Mouse (Mus musculus) liver, adult 2 months (tissue): ENCODE measurements around the gene Amn1. TPM values are rescaled to one million over a fixed set of nuclear protein-coding genes. Genes with fewer than 3 reads are reported as not detected.
"Not testable (repeated sequence)": the region's sequence is repeated elsewhere in the genome, so short reads cannot be mapped to it uniquely, and the experiment has no call there.

Source experiments
- DNase-seq: peaks from one replicate; pipeline ENCODE4 v3.0.0-alpha.2; 2011; ENCODE audit warnings: low read depth, low spot score; ENCODE audit errors: extremely low read depth
- H3K27ac ChIP-seq: fragments of 200-500 bp; replicated peaks from 2 replicates; pipeline ENCODE4 v1.5.1; 2012; ENCODE audit warnings: low read depth, mild to moderate bottlenecking, control low read depth, inconsistent platforms, low read length; ENCODE audit not compliant: insufficient read depth
- H3K27me3 ChIP-seq: fragments of 200-500 bp; 2 replicates; pipeline ENCODE4 v1.6.1; 2012; ENCODE audit warnings: mild to moderate bottlenecking, moderate library complexity, low read length, inconsistent platforms; ENCODE audit not compliant: control insufficient read depth, insufficient read depth
- H3K36me3 ChIP-seq: fragments of 200-500 bp; 2 replicates; pipeline ENCODE4 v1.6.1; 2012; ENCODE audit warnings: low read length, inconsistent platforms; ENCODE audit not compliant: control insufficient read depth, insufficient read depth
- H3K4me1 ChIP-seq: fragments of 200-500 bp; 2 replicates; pipeline ENCODE4 v1.6.1; 2011; ENCODE audit warnings: low read length; ENCODE audit not compliant: control insufficient read depth, insufficient read depth
- H3K4me3 ChIP-seq: fragments of 200-500 bp; 2 replicates; pipeline ENCODE4 v1.5.1; 2011; ENCODE audit warnings: low read depth, mild to moderate bottlenecking, control low read depth, low read length, moderate library complexity; ENCODE audit not compliant: insufficient read depth
- H3K79me2 ChIP-seq: fragments of 200-500 bp; 2 replicates; pipeline ENCODE4 v1.6.1; 2012; ENCODE audit warnings: inconsistent platforms, mild to moderate bottlenecking, low read length, moderate library complexity; ENCODE audit not compliant: control insufficient read depth, insufficient read depth
- H3K9ac ChIP-seq: fragments of 200-500 bp; 2 replicates; pipeline ENCODE4 v1.6.1; 2012; ENCODE audit warnings: low read depth, mild to moderate bottlenecking, control low read depth, inconsistent platforms, low read length
- CTCF ChIP-seq: fragments of 200-500 bp; IDR thresholded peaks from 2 replicates; pipeline ENCODE4 v1.5.1; 2011; ENCODE audit warnings: low read depth, low read length, control low read depth
- POLR2A ChIP-seq: fragments of 200-500 bp; IDR thresholded peaks from 2 replicates; pipeline ENCODE4 v1.6.1; 2011; ENCODE audit warnings: low read length, control low read depth; ENCODE audit not compliant: insufficient read depth; ENCODE audit errors: extremely low read depth
- WGBS: fragments of 180-500 bp; shearing (Covaris S2); methylation state at CpG from one replicate; pipeline ENCODE4 v1.1.7; 2018; 5-methylcytosine and 5-hydroxymethylcytosine counted together
- polyA plus RNA-seq: library from polyadenylated mRNA; depleted of rRNA; stranded (reverse); fragments of >200 nt; gene quantifications from 2 replicates; pipeline ENCODE4 v1.2.3, GENCODE M21; 2012
- total RNA-seq: library from RNA; depleted of rRNA; stranded (reverse); fragments of >200 nt; gene quantifications from 2 replicates; pipeline ENCODE4 v1.2.3, GENCODE M21; 2014

Gene Amn1
- total and polyA plus RNA-seq, 2 experiments, result 4.2 to 12.2 TPM

DNA sequence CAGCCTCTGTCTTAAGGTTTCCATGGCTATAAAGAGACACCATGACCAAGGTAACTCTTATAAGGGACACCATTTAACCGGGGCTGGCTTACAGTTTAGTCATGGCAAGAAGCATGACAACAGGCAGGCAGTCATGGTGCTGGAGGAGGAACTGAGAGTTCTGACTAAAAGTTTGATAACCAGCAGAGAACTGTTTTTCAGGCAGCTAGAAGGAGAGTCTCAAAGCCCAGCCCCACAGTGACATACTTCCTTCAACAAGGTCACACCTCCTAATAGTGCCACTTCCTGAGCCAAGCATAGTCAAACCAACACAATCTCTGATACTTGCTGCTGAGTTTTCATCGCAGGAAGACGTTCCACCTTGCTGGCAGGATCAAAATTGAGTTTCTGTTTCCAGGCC lies 49.5 kb downstream of the Amn1 start:
- no peak overlapping the region for H3K9ac ChIP-seq

DNA sequence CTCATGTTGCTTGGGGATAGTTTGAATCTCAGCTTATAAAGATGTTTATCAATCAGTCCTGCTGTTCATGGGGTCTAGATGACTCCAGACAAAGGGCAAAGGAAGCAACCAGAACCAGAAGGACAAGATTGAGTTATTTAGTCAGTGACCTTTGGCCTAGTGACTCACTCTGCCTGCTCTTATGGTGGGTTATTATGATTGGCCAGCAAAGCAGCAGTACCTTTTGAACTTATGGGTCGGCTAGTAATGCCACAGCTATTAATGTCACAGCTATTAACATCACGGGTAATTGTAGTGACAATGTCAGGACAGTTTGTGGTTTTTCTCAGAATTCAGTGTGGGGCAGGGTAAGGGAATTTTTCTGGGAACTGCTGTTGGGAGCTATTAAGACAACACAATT lies 50.6 kb downstream of the Amn1 start:
- Histone ChIP-seq H3K27ac (peak overlapping the region; percentile 99), H3K79me2 (0 out of 2 replicates have a peak, but pooled peaks cover 1% of the 10 kb centered on the region), H3K4me1 (peaks cover 40% of the 10 kb centered on the region), H3K4me3 (no peak overlapping the region), H3K27me3 (no peaks in the 10 kb centered on the region), H3K9ac (no peak overlapping the region; the same call in 1 of the 2 replicates), H3K36me3 (0 out of 2 replicates have a peak, but pooled peaks cover 2% of the 10 kb centered on the region)
- TF ChIP-seq POLR2A (no peak), CTCF (no peak)
- DNase-seq, result peak; percentile 68
- WGBS, result 25% methylated on average over 2 of the region's 2 CpGs

More for the DNA sequence above, 49.5 kb downstream of the Amn1 start:
- no peaks in the 10 kb centered on the region for H3K27me3 ChIP-seq
- H3K4me3 ChIP-seq, result no peak overlapping the region
- peaks cover 3% of the 10 kb centered on the region for H3K36me3 ChIP-seq
- TF ChIP-seq CTCF, result no peak
- no peak for DNase-seq
- peaks cover 3% of the 10 kb centered on the region; the same call in 1 of the 2 replicates for H3K79me2 ChIP-seq
- H3K27ac ChIP-seq, result peak overlapping the region; percentile 99
- WGBS, result 77% methylated on average over 3 of the region's 3 CpGs
- H3K4me1 ChIP-seq, result peaks cover 37% of the 10 kb centered on the region

DNA sequence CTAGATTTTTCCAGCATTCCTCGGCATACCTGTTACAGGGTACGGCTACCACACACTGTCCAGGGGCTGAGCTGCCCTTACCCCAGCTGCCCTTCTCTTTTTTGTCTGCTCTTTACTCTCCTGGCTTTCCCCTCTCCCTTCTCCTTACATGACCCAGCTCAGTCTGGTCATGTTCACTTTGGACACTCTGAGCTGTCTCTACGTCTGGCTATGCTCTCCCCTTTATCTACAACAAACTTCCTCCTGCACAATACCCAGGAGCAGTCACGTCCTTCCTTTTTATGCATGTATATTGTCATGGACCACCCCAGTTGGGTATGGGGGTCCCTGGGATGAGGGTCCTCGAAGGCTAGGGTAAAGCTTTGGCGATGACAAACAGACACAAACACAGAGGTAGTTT lies 52.9 kb downstream of the Amn1 start:
- Histone ChIP-seq H3K4me3 (no peak overlapping the region), H3K4me1 (peaks cover 39% of the 10 kb centered on the region), H3K9ac (peak overlapping the region; percentile 55; the same call in 1 of the 2 replicates), H3K27me3 (no peaks in the 10 kb centered on the region), H3K27ac (peak overlapping the region; percentile 98), H3K36me3 (no peaks in the 10 kb centered on the region), H3K79me2 (no peaks in the 10 kb centered on the region)
- peak; percentile 18 for DNase-seq
- TF ChIP-seq CTCF, result no peak
- no peak for TF ChIP-seq POLR2A
- WGBS, result 66% methylated on average over 6 of the region's 6 CpGs

DNA sequence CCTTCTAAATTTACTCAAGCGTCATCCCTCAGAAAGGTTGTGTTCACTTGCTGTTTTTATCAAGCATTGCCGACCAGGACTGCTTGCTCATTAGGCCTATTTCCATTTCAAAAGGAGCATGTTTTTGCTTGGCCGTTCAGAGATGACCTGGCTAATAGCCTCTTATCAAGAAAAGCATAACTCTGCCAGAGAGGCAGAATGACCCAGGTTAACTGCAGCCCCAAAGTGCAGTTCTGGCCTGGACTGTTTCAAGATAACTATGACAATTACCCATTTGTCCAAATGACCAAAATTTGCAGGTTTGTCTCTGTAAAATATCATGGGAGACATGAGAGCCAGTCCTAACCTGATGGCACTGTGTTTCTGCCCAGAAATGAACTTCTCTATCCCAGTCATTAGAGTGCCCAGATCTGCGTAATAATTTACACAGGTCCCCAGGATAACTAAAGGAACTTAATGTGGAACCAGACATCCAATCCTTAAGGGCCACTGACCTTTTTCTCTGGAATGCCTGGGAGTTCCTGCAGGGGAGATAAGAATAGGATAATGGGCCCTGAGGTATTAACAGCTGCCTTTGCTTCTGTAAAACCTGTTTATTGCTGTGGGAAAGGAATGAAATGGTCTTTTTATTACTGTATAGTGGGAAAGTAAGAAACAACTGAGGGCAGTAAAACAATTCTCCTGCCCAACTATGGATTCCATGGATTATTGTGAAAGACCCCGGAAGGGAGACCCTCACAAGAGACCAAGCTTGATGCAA lies 53.9 kb downstream of the Amn1 start:
- Histone ChIP-seq H3K27ac (peak overlapping the region; percentile 86), H3K4me3 (no peak overlapping the region), H3K27me3 (no peaks in the 10 kb centered on the region), H3K4me1 (peaks cover 38% of the 10 kb centered on the region), H3K36me3 (no peaks in the 10 kb centered on the region), H3K9ac (peak overlapping the region; percentile 63; the same call in 1 of the 2 replicates), H3K79me2 (no peaks in the 10 kb centered on the region)
- DNase-seq, result peak; percentile 95
- WGBS, result 18% methylated on average over 5 of the region's 5 CpGs
- TF ChIP-seq CTCF, result no peak
- no peak for TF ChIP-seq POLR2A

DNA sequence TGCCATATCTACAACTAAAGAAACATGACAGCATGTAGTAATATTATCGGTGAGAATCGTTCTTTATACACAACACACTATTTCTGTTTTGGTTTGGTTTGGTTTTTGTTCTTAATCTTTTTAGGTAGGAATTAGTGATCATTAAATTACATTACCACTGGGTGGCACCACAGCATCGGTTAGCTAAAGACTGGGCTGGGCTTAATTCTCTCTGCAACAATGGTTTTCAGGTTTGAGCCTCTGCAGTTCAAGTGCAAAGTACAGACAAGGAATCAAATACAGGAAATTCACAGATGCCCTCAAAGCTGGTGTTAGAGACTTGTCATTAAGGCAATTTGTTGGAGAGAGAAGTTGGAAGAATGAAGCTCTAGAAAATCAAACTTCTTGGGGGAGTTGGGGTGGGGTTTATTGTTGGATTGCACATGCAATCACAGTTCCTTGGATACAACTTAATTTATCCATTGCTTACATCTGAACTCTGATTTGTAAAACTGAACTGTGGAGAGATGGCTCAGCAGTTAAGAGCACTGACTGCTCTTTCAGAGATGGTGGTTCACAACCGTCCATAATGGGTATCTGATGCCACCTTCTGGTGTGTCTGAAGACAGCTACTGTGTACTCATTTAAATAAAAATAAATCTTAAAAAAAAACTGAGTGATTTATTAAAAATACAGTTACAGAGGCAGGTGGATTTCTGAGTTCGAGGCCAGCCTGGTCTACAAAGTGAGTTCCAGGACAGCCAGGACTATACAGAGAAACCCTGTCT lies 56.0 kb downstream of the Amn1 start:
- no peaks in the 10 kb centered on the region for H3K79me2 ChIP-seq
- H3K27ac ChIP-seq, result no peak overlapping the region
- peak; percentile 86 for DNase-seq
- no peak overlapping the region for H3K9ac ChIP-seq
- H3K36me3 ChIP-seq, result no peaks in the 10 kb centered on the region
- peaks cover 26% of the 10 kb centered on the region for H3K4me1 ChIP-seq
- 37% methylated on average over 5 of the region's 5 CpGs for WGBS
- H3K4me3 ChIP-seq, result no peak overlapping the region
- TF ChIP-seq POLR2A (no peak), CTCF (peak; percentile 50)
- no peaks in the 10 kb centered on the region for H3K27me3 ChIP-seq

DNA sequence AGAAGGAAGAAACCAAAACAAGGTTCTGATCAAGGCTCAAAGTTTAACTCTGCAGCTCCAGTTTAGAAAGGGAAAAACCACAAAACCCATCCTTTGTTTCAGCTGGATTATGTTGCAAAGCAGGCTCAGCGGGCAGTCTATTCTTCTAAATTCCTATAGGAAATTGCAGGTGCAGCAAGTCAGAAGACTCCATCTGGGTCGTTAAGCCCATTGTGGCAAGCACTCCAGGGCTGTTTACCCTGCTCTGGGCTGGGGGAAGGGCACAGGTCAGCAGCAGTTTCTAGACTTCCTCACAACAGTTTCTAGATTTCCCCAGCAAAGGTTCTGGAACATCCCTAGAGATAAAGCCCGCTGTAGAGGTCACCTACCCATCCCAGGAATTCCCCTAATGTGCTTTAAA lies 57.4 kb downstream of the Amn1 start:
- 37% methylated on average over 3 of the region's 3 CpGs for WGBS

DNA sequence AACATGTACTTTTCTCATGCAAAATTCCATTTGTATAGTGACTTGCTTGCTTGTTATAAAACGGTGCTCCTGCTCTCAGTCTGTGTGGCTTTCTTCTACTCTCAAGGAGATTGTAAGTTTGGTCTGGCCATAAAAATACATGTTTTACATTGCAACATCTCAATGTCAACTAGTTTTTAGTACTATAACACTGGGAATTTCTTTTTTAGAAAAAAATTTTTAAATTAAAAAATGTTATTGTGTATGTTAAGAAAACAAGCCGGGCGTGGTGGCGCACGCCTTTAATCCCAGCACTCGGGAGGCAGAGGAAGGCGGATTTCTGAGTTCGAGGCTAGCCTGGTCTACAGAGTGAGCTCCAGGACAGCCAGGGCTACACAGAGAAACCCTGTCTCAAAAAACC lies 58.6 kb downstream of the Amn1 start, which contains the start of gene Gm10203:
Gm10203 (plus strand) TSS at position 301 of the 400 bp plus-strand sequence.
- 91% methylated on average over 8 of the region's 8 CpGs for WGBS
- not testable (repeated sequence) for H3K79me2 ChIP-seq, DNase-seq, H3K27me3 ChIP-seq, H3K4me3 ChIP-seq, H3K9ac ChIP-seq, H3K36me3 ChIP-seq, H3K27ac ChIP-seq
- H3K4me1 ChIP-seq, result peaks cover 15% of the 10 kb centered on the region; the same call in 1 of the 2 replicates

More for the DNA sequence above, 57.4 kb downstream of the Amn1 start:
- H3K4me1 ChIP-seq, result peaks cover 24% of the 10 kb centered on the region
- no peaks in the 10 kb centered on the region for H3K36me3 ChIP-seq
- no peak overlapping the region for H3K4me3 ChIP-seq
- no peaks in the 10 kb centered on the region for H3K79me2 ChIP-seq
- no peak overlapping the region for H3K9ac ChIP-seq
- H3K27ac ChIP-seq, result no peak overlapping the region
- TF ChIP-seq CTCF, result no peak
- no peak for TF ChIP-seq POLR2A
- no peaks in the 10 kb centered on the region for H3K27me3 ChIP-seq
- no peak for DNase-seq
